In genomic region chr11:56173895-56174294, GRCm38 (mm10) we compare ENCODE assay signal across 23 mouse cellular contexts.
DNase-seq lines count a peak whose midpoint lies in the region; TF ChIP-seq lines count a peak whose summit lies in the region.
"Had no signal": no experiment of that assay in that cellular context is flagged by ENCODE, and none has a peak within 500 bp of the region (broad histone marks: within the 10 kb centered on the region; RNA-seq: fewer than 3 reads in every experiment).

No protein-coding gene starts in this region.

- H3K36me3 ChIP-seq in heart, adult 2 months (ENCODE audit: control insufficient read depth, insufficient read depth, low read length): no peaks in the 10 kb centered on the region
- H3K36me3 ChIP-seq in E14TG2a.4 (ENCODE audit: insufficient read depth, low read length): no peaks in the 10 kb centered on the region
- no peaks in the 10 kb centered on the region for H3K36me3 ChIP-seq in kidney, adult 2 months (ENCODE audit: control insufficient read depth, insufficient read depth, low read length)
- H3K36me3 ChIP-seq: embryonic facial prominence, embryonic 12.5 days; embryonic facial prominence, embryonic 15.5 days; forebrain, embryonic 15.5 days; G1E; hindbrain, embryonic 12.5 days; hindbrain, embryonic 15.5 days; intestine, embryonic 15.5 days had no signal

- no peak overlapping the region for H3K27ac ChIP-seq in heart, adult 2 months
- H3K27ac ChIP-seq in left cerebral cortex, adult 2 months: no peak overlapping the region
- H3K27ac ChIP-seq in kidney, adult 2 months (ENCODE audit: insufficient read depth, low read depth, low read length): no peak overlapping the region
- H3K27ac ChIP-seq: embryonic facial prominence, embryonic 12.5 days; embryonic facial prominence, embryonic 15.5 days; forebrain, embryonic 15.5 days; hindbrain, embryonic 12.5 days; hindbrain, embryonic 15.5 days; intestine, embryonic 15.5 days had no signal

- no peaks in the 10 kb centered on the region for H3K27me3 ChIP-seq in heart, adult 2 months (ENCODE audit: control insufficient read depth, insufficient read depth, low read length)
- H3K27me3 ChIP-seq in E14TG2a.4 (ENCODE audit: insufficient read depth, low read length): no peaks in the 10 kb centered on the region
- H3K27me3 ChIP-seq in kidney, adult 2 months (replicated peaks; ENCODE audit: control insufficient read depth, insufficient read depth, low read length): no peaks in the 10 kb centered on the region; the same call in 1 of the 2 replicates
- H3K27me3 ChIP-seq: embryonic facial prominence, embryonic 12.5 days; embryonic facial prominence, embryonic 15.5 days; forebrain, embryonic 15.5 days; hindbrain, embryonic 12.5 days; hindbrain, embryonic 15.5 days; intestine, embryonic 15.5 days had no signal

- intact Hi-C loops in heart, adult 2 months (cut with DNase I): no loop called here
- intact Hi-C loops in heart, postnatal 25 days (cut with DNase I): no loop called here
- intact Hi-C loops in left cerebral cortex, adult 2 months (cut with DNase I): no loop called here
- intact Hi-C loops in heart, postnatal 10 days (cut with DNase I): no loop called here

- no peaks in the 10 kb centered on the region for H3K9me3 ChIP-seq in E14TG2a.4 (ENCODE audit: low read length)
- H3K9me3 ChIP-seq: embryonic facial prominence, embryonic 12.5 days; embryonic facial prominence, embryonic 15.5 days; forebrain, embryonic 15.5 days; hindbrain, embryonic 12.5 days; hindbrain, embryonic 15.5 days; intestine, embryonic 15.5 days had no signal

- TF ChIP-seq POLR2A in heart, adult 2 months (IDR thresholded peaks at IDR 0.05; ENCODE audit: insufficient read depth, low read depth, low read length): no peak
- no peak for TF ChIP-seq POLR2A in brain, embryonic 14.5 days (IDR thresholded peaks at IDR 0.05; ENCODE audit: borderline replicate concordance, extremely low read depth, insufficient read depth, insufficient read length, poor library complexity, severe bottlenecking)
- TF ChIP-seq POLR2A in kidney, adult 2 months (IDR thresholded peaks at IDR 0.05; ENCODE audit: low read depth, low read length): no peak

- no peak overlapping the region for H3K9ac ChIP-seq in heart, adult 2 months (ENCODE audit: low read depth, low read length)
- H3K9ac ChIP-seq: embryonic facial prominence, embryonic 12.5 days; embryonic facial prominence, embryonic 15.5 days; forebrain, embryonic 15.5 days; hindbrain, embryonic 12.5 days; hindbrain, embryonic 15.5 days; intestine, embryonic 15.5 days had no signal

- H3K4me1 ChIP-seq in heart, adult 2 months (ENCODE audit: control insufficient read depth, insufficient read depth, low read length): peaks cover 2% of the 10 kb centered on the region; the same call in 1 of the 2 replicates
- H3K4me1 ChIP-seq in E14TG2a.4 (replicated peaks; ENCODE audit: low read depth, low read length): no peaks in the 10 kb centered on the region
- H3K4me1 ChIP-seq in kidney, adult 2 months (ENCODE audit: control insufficient read depth, insufficient read depth, low read length): no peaks in the 10 kb centered on the region
- H3K4me1 ChIP-seq: embryonic facial prominence, embryonic 12.5 days; embryonic facial prominence, embryonic 15.5 days; hindbrain, embryonic 12.5 days; hindbrain, embryonic 15.5 days; intestine, embryonic 15.5 days had no signal

- H3K4me3 ChIP-seq in heart, adult 2 months: no peak overlapping the region
- no peak overlapping the region for H3K4me3 ChIP-seq in left cerebral cortex, adult 2 months
- H3K4me3 ChIP-seq in E14TG2a.4 (replicated peaks; ENCODE audit: low read length): no peak overlapping the region
- no peak overlapping the region for H3K4me3 ChIP-seq in kidney, adult 2 months (ENCODE audit: insufficient read depth, low read depth, low read length)
- H3K4me3 ChIP-seq: embryonic facial prominence, embryonic 12.5 days; embryonic facial prominence, embryonic 15.5 days; forebrain, embryonic 15.5 days; hindbrain, embryonic 12.5 days; hindbrain, embryonic 15.5 days; intestine, embryonic 15.5 days had no signal

- 0 out of 2 replicates have a peak, but pooled peaks have one; percentile 2 for TF ChIP-seq CTCF in heart, adult 2 months (IDR thresholded peaks at IDR 0.05)
- TF ChIP-seq CTCF in left cerebral cortex, adult 2 months (IDR thresholded peaks at IDR 0.05): peak; percentile 25; the same call in 1 of the 2 replicates
- TF ChIP-seq CTCF in E14TG2a.4 (conservative IDR thresholded peaks at IDR 0.05; ENCODE audit: low read length): peak; percentile 52
- peak; percentile 5; the same call in 1 of the 2 replicates for TF ChIP-seq CTCF in brain, embryonic 14.5 days (IDR thresholded peaks at IDR 0.05; ENCODE audit: borderline replicate concordance, extremely low read depth, insufficient read depth, insufficient read length)
- no peak for TF ChIP-seq CTCF in kidney, adult 2 months (conservative IDR thresholded peaks at IDR 0.05; ENCODE audit: insufficient read depth, insufficient read length, low read depth, low read length)

- WGBS in heart, adult 2 months: 85% methylated on average over 1 of the region's 1 CpGs
- 40% methylated on average over 1 of the region's 1 CpGs for WGBS in kidney, adult 2 months

- no peaks in the 10 kb centered on the region for H3K79me2 ChIP-seq in heart, adult 2 months (replicated peaks; ENCODE audit: control insufficient read depth, insufficient read depth, low read length)

- DNase-seq in heart, adult 2 months: no peak
- DNase-seq in heart, postnatal 25 days (ENCODE audit: low spot score): no peak
- DNase-seq in left cerebral cortex, adult 2 months (ENCODE audit: extremely low spot score in 1 of 2, low spot score in 2 of 2): no peak
- DNase-seq in left cerebral cortex, adult 9 months (ENCODE audit: low spot score in 2 of 2): no peak
- no peak for DNase-seq in brain, embryonic 14.5 days (ENCODE audit: low read depth)
- no peak for DNase-seq in kidney, adult 2 months
- DNase-seq in heart, postnatal 10 days: no peak
- DNase-seq: adrenal gland, adult 8-10 months; adrenal gland, postnatal 25 days; cerebellum, adult 18-20 months; cerebellum, adult 9-10 months; cerebellum, postnatal 14 days; gastrocnemius, postnatal 10 days; gastrocnemius, postnatal 36 days; heart, postnatal 4 days had no signal

- TF ChIP-seq EP300 in heart, adult 2 months (IDR thresholded peaks at IDR 0.05; ENCODE audit: insufficient read depth, low read depth, low read length): no peak
